Mouse (Mus musculus): Measurements from ENCODE around the gene Grk3. TPM values are rescaled to one million over a fixed set of nuclear protein-coding genes. Genes with fewer than 3 reads are reported as not detected.

Gene Grk3
- total RNA-seq (2014; rRNA removed) (4.0 and 4.1 TPM in 2 replicates), polyA plus RNA-seq (2012; rRNA removed) (0.93 and 2.3 TPM in 2 replicates)

GRCm38 (mm10) chr5:113015236-113016061 lies at the start of gene Grk3:
Grk3 (minus strand) TSS chr5:113015791.
- peaks cover 11% of the 10 kb centered on the region for H3K4me1 ChIP-seq (ENCODE audit: control insufficient read depth, insufficient read depth, low read length)
- peak within 1 kb of the TSS; percentile 89 for H3K9ac ChIP-seq (ENCODE audit: low read depth, low read length)
- peaks cover 3% of the 10 kb centered on the region; the same call in 1 of the 2 replicates for H3K79me2 ChIP-seq (ENCODE audit: control insufficient read depth, insufficient read depth, low read length)
- DNase-seq (ENCODE audit: extremely low read depth, low read depth, low spot score): no peak
- H3K27me3 ChIP-seq (ENCODE audit: control insufficient read depth, insufficient read depth, low read length): no peaks in the 10 kb centered on the region
- TF ChIP-seq CTCF (IDR thresholded peaks at IDR 0.05; ENCODE audit: low read depth, low read length) (no peak), POLR2A (IDR thresholded peaks at IDR 0.05; ENCODE audit: extremely low read depth, insufficient read depth, low read length) (0 out of 2 replicates have a peak, but pooled peaks have one; percentile 35)
- under 1% methylated on average over 49 of the region's 52 CpGs for WGBS
- H3K27ac ChIP-seq (replicated peaks; ENCODE audit: insufficient read depth, low read depth, low read length): peak within 1 kb of the TSS; percentile 61
- H3K4me3 ChIP-seq (ENCODE audit: insufficient read depth, low read depth, low read length): peak within 1 kb of the TSS; percentile 81
- no peaks in the 10 kb centered on the region for H3K36me3 ChIP-seq (ENCODE audit: control insufficient read depth, insufficient read depth, low read length)

DNA sequence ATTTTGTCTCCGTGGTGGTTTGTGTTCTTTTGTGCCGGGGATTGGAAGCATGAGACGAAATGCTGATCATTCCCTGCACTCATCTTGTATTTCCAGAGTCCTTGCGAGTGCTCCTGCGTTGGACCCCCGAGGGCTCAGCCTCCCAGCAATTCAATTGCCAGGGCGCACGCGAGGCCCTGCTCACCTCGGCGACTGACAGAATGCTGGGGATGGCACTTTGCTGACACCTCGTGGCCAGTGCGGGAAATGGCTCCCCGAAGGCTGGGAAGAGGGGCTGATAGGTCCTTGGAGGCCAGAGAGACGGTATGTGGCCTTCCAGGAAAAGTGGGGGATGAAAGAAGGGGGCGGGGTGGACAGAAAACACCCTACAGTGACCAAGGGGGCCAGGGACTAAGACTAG lies 38.7 kb upstream of the Grk3 start:
- no peaks in the 10 kb centered on the region for H3K36me3 ChIP-seq (ENCODE audit: control insufficient read depth, insufficient read depth, low read length)
- TF ChIP-seq CTCF (IDR thresholded peaks at IDR 0.05; ENCODE audit: low read depth, low read length): peak; percentile 99
- no peak for TF ChIP-seq POLR2A (IDR thresholded peaks at IDR 0.05; ENCODE audit: extremely low read depth, insufficient read depth, low read length)
- H3K4me3 ChIP-seq (ENCODE audit: insufficient read depth, low read depth, low read length): no peak overlapping the region
- H3K27me3 ChIP-seq (ENCODE audit: control insufficient read depth, insufficient read depth, low read length): no peaks in the 10 kb centered on the region
- H3K27ac ChIP-seq (replicated peaks; ENCODE audit: insufficient read depth, low read depth, low read length): no peak overlapping the region
- DNase-seq (ENCODE audit: extremely low read depth, low read depth, low spot score): peak; percentile 18
- no peaks in the 10 kb centered on the region for H3K79me2 ChIP-seq (ENCODE audit: control insufficient read depth, insufficient read depth, low read length)
- 6% methylated on average over 16 of the region's 16 CpGs for WGBS
- no peak overlapping the region for H3K9ac ChIP-seq (ENCODE audit: low read depth, low read length)
- no peaks in the 10 kb centered on the region for H3K4me1 ChIP-seq (ENCODE audit: control insufficient read depth, insufficient read depth, low read length)

DNA sequence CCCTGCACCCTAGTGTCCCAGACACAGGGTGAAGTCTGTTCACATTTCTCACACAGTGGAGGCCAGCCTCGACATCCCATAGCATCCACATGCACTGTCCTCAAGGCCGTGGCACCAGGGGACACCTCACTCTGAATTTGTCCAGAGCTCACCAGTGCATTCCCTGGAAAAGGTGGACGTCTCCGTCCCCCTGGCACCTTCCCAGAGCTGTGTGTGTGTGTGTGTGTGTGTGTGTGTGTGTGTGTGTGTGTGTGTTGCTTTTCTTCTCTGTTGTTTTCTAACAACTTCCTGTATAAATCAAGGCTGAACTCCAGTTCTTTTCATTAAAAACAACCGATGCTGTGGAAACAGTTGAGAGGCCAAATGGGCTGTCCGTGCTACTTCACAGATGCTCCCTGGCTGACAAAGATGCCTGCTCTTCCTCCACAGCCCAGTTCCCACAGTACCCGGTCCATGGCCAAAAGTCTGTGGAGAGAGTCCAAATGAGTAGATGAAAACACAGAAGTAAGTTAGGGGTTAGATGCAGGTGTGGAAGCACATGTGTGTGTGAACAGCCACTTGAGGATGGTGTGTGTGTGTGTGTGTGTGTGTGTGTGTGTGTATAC lies 35.1 kb upstream of the Grk3 start:
- no peaks in the 10 kb centered on the region for H3K79me2 ChIP-seq (ENCODE audit: control insufficient read depth, insufficient read depth, low read length)
- no peak overlapping the region for H3K4me3 ChIP-seq (ENCODE audit: insufficient read depth, low read depth, low read length)
- H3K9ac ChIP-seq (ENCODE audit: low read depth, low read length): no peak overlapping the region
- no peaks in the 10 kb centered on the region for H3K4me1 ChIP-seq (ENCODE audit: control insufficient read depth, insufficient read depth, low read length)
- no peak for DNase-seq (ENCODE audit: extremely low read depth, low read depth, low spot score)
- TF ChIP-seq CTCF (IDR thresholded peaks at IDR 0.05; ENCODE audit: low read depth, low read length): no peak
- no peak for TF ChIP-seq POLR2A (IDR thresholded peaks at IDR 0.05; ENCODE audit: extremely low read depth, insufficient read depth, low read length)
- WGBS: 65% methylated on average over 7 of the region's 7 CpGs
- H3K27ac ChIP-seq (replicated peaks; ENCODE audit: insufficient read depth, low read depth, low read length): no peak overlapping the region
- no peaks in the 10 kb centered on the region for H3K27me3 ChIP-seq (ENCODE audit: control insufficient read depth, insufficient read depth, low read length)
- no peaks in the 10 kb centered on the region for H3K36me3 ChIP-seq (ENCODE audit: control insufficient read depth, insufficient read depth, low read length)

DNA sequence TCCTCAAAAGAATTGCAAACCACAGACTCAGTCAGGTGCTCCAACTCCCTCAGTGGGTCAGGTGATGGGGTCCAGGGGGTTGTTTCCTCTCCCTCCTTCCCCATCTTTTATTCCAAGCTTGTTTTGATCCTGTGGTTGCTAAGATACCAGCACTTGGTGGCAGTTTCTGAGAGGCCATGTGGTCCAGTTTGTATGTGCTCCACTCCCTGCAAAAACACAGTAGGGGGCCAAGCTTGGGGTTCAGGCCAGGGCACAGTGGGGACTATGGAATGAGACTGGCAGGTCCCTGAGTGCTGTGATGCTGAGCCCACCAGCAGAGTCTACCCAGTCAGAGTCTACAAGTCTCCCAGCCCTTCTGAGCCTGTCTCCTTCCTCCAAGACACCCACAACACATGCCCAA lies 34.3 kb upstream of the Grk3 start:
- H3K9ac ChIP-seq (ENCODE audit: low read depth, low read length): no peak overlapping the region
- H3K27me3 ChIP-seq (ENCODE audit: control insufficient read depth, insufficient read depth, low read length): no peaks in the 10 kb centered on the region
- H3K36me3 ChIP-seq (ENCODE audit: control insufficient read depth, insufficient read depth, low read length): no peaks in the 10 kb centered on the region
- no peaks in the 10 kb centered on the region for H3K4me1 ChIP-seq (ENCODE audit: control insufficient read depth, insufficient read depth, low read length)
- H3K4me3 ChIP-seq (ENCODE audit: insufficient read depth, low read depth, low read length): no peak overlapping the region
- no peak for DNase-seq (ENCODE audit: extremely low read depth, low read depth, low spot score)
- H3K27ac ChIP-seq (replicated peaks; ENCODE audit: insufficient read depth, low read depth, low read length): no peak overlapping the region
- no peaks in the 10 kb centered on the region for H3K79me2 ChIP-seq (ENCODE audit: control insufficient read depth, insufficient read depth, low read length)
- no peak for TF ChIP-seq CTCF (IDR thresholded peaks at IDR 0.05; ENCODE audit: low read depth, low read length)
- no peak for TF ChIP-seq POLR2A (IDR thresholded peaks at IDR 0.05; ENCODE audit: extremely low read depth, insufficient read depth, low read length)

DNA sequence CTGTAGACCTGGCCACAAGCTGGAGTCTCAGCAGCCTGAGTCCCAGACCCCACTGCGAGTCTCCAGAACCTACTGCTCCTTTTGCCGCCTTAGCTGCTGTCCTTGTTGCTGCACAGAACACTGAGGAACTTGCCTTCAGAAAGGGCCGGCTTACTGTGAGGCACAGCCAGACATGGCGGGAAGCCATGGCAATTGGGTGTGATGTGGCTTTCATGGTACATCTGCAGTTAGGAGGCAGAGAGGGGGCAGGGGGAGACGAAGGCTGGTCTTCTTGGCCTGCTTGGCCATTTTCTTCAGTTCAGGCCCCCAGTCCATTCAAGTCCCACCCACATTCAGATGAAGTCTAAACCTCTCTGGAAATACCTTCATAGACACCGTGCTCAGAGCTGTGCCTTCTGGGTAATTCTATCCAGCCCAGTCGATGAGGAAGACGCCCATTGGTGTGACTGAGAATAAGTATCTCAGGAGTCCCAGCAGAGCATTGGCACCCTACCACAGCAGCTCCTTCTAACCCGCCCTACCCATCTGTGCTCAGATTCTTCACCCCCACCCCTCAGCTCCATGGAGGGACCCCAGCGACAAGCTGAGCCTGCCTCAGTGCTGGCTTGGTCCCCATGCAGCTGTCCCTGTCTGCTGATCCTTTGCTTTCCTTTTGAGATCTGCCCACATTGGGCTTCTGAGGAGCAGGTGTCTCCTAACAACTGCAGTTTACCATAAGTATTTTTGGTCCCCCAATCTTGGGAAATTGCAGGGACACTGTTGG lies 30.1 kb upstream of the Grk3 start:
- DNase-seq (ENCODE audit: extremely low read depth, low read depth, low spot score): no peak
- H3K9ac ChIP-seq (ENCODE audit: low read depth, low read length): no peak overlapping the region
- no peaks in the 10 kb centered on the region for H3K36me3 ChIP-seq (ENCODE audit: control insufficient read depth, insufficient read depth, low read length)
- no peak overlapping the region for H3K4me3 ChIP-seq (ENCODE audit: insufficient read depth, low read depth, low read length)
- no peaks in the 10 kb centered on the region for H3K27me3 ChIP-seq (ENCODE audit: control insufficient read depth, insufficient read depth, low read length)
- TF ChIP-seq POLR2A (IDR thresholded peaks at IDR 0.05; ENCODE audit: extremely low read depth, insufficient read depth, low read length): no peak
- WGBS: 95% methylated on average over 10 of the region's 10 CpGs
- no peaks in the 10 kb centered on the region for H3K79me2 ChIP-seq (ENCODE audit: control insufficient read depth, insufficient read depth, low read length)
- no peak overlapping the region for H3K27ac ChIP-seq (replicated peaks; ENCODE audit: insufficient read depth, low read depth, low read length)
- H3K4me1 ChIP-seq (ENCODE audit: control insufficient read depth, insufficient read depth, low read length): peaks cover 2% of the 10 kb centered on the region; the same call in 1 of the 2 replicates

Data from liver, adult 2 months (tissue).